ENCODE assay signal across 27 mouse cellular contexts in genomic region chr11:96447931-96448330, GRCm38 (mm10). TPM values are rescaled to one million over a fixed set of nuclear protein-coding genes. Genes with fewer than 3 reads are reported as not detected.
DNase-seq lines count a peak whose midpoint lies in the region; ATAC-seq lines count a peak whose summit lies in the region.
"Had no signal": no experiment of that assay in that cellular context is flagged by ENCODE, and none has a peak within 500 bp of the region (broad histone marks: within the 10 kb centered on the region; RNA-seq: fewer than 3 reads in every experiment).

No protein-coding gene starts in this region.

- H3K9me3 ChIP-seq in kidney, embryonic 14.5 days (ENCODE audit: control insufficient read depth, low read length): no peaks in the 10 kb centered on the region
- H3K9me3 ChIP-seq in neural tube, embryonic 13.5 days: no peaks in the 10 kb centered on the region
- H3K9me3 ChIP-seq in neural tube, embryonic 15.5 days (replicated peaks): no peaks in the 10 kb centered on the region
- H3K9me3 ChIP-seq: embryonic facial prominence, embryonic 13.5 days; forebrain, embryonic 12.5 days; heart, embryonic 12.5 days; limb, embryonic 10.5 days; midbrain, embryonic 15.5 days had no signal

- H3K4me2 ChIP-seq in kidney, embryonic 14.5 days (replicated peaks; ENCODE audit: low read depth, low read length): peak overlapping the region; percentile 26; the same call in 1 of the 2 replicates
- no peak overlapping the region for H3K4me2 ChIP-seq in neural tube, embryonic 13.5 days
- H3K4me2 ChIP-seq in neural tube, embryonic 15.5 days: no peak overlapping the region
- H3K4me2 ChIP-seq: embryonic facial prominence, embryonic 13.5 days; forebrain, embryonic 12.5 days; heart, embryonic 12.5 days; midbrain, embryonic 15.5 days had no signal

- no peaks in the 10 kb centered on the region for H3K27me3 ChIP-seq in kidney, embryonic 14.5 days (ENCODE audit: control insufficient read depth, insufficient read depth, low read length)
- H3K27me3 ChIP-seq in neural tube, embryonic 13.5 days: no peaks in the 10 kb centered on the region
- H3K27me3 ChIP-seq in neural tube, embryonic 15.5 days (replicated peaks): no peaks in the 10 kb centered on the region
- H3K27me3 ChIP-seq: midbrain, embryonic 15.5 days had no signal

- DNase-seq in adrenal gland, adult (ENCODE audit: inconsistent age in 2 of 2, low spot score in 1 of 2): peak; percentile 46 to 83
- no peak for DNase-seq in adrenal gland, postnatal 4 days (ENCODE audit: low spot score in 2 of 2)
- DNase-seq in kidney, adult 8-10 months: no peak
- DNase-seq in thymus, postnatal 4 days: no peak
- no peak for DNase-seq in liver
- DNase-seq: cerebellum, adult 18-20 months; cerebellum, postnatal 25 days; embryo, embryonic 11 days; gastrocnemius, postnatal 25 days; heart, adult 18-20 months; heart, postnatal 10 days; kidney, adult 18-20 months; lung, postnatal 4 days; right cerebral cortex, adult 18-20 months; right cerebral cortex, postnatal 4 days; thymus, adult 18-20 months; thymus, postnatal 36 days had no signal

- H3K9ac ChIP-seq in kidney, embryonic 14.5 days (ENCODE audit: low read depth, low read length): no peak overlapping the region
- H3K9ac ChIP-seq in neural tube, embryonic 13.5 days: no peak overlapping the region; the same call in 1 of the 2 replicates
- H3K9ac ChIP-seq in neural tube, embryonic 15.5 days (replicated peaks): no peak overlapping the region
- H3K9ac ChIP-seq: embryonic facial prominence, embryonic 13.5 days; forebrain, embryonic 12.5 days; heart, embryonic 12.5 days; midbrain, embryonic 15.5 days had no signal

- peaks cover 3% of the 10 kb centered on the region; the same call in 1 of the 2 replicates for H3K4me1 ChIP-seq in kidney, embryonic 14.5 days (ENCODE audit: control insufficient read depth, insufficient read depth, low read length)
- peaks cover 7% of the 10 kb centered on the region for H3K4me1 ChIP-seq in neural tube, embryonic 13.5 days (replicated peaks)
- H3K4me1 ChIP-seq in neural tube, embryonic 15.5 days: peaks cover 9% of the 10 kb centered on the region; the same call in 1 of the 2 replicates
- H3K4me1 ChIP-seq: embryonic facial prominence, embryonic 13.5 days; forebrain, embryonic 12.5 days; heart, embryonic 12.5 days; midbrain, embryonic 15.5 days had no signal

- 22% methylated on average over 24 of the region's 24 CpGs for WGBS in kidney, embryonic 14.5 days
- WGBS in neural tube, embryonic 13.5 days: 53% methylated on average over 24 of the region's 24 CpGs
- WGBS in neural tube, embryonic 15.5 days: 44% methylated on average over 24 of the region's 24 CpGs

- H3K4me3 ChIP-seq in kidney, embryonic 14.5 days (ENCODE audit: low read length): 0 out of 2 replicates have a peak overlapping the region, but pooled peaks have one; percentile 6
- no peak overlapping the region for H3K4me3 ChIP-seq in neural tube, embryonic 13.5 days
- H3K4me3 ChIP-seq in neural tube, embryonic 15.5 days (replicated peaks): no peak overlapping the region
- H3K4me3 ChIP-seq: embryonic facial prominence, embryonic 13.5 days; erythroblast, embryonic 14.5 days; forebrain, embryonic 12.5 days; heart, embryonic 12.5 days; limb, embryonic 10.5 days; midbrain, embryonic 15.5 days; myocyte had no signal

- H3K36me3 ChIP-seq in kidney, embryonic 14.5 days (ENCODE audit: control insufficient read depth, insufficient read depth, low read length): no peaks in the 10 kb centered on the region
- H3K36me3 ChIP-seq in neural tube, embryonic 13.5 days: no peaks in the 10 kb centered on the region
- no peaks in the 10 kb centered on the region for H3K36me3 ChIP-seq in neural tube, embryonic 15.5 days
- H3K36me3 ChIP-seq: embryonic facial prominence, embryonic 13.5 days; forebrain, embryonic 12.5 days; heart, embryonic 12.5 days; limb, embryonic 10.5 days; midbrain, embryonic 15.5 days had no signal

- no peak overlapping the region for H3K27ac ChIP-seq in kidney, embryonic 14.5 days (ENCODE audit: low read depth, low read length)
- H3K27ac ChIP-seq in neural tube, embryonic 13.5 days (replicated peaks): peak overlapping the region; percentile 46
- H3K27ac ChIP-seq in neural tube, embryonic 15.5 days (replicated peaks): no peak overlapping the region
- H3K27ac ChIP-seq: embryonic facial prominence, embryonic 13.5 days; forebrain, embryonic 12.5 days; limb, embryonic 10.5 days; midbrain, embryonic 15.5 days had no signal

- no peak for ATAC-seq in kidney, embryonic 14.5 days (ENCODE audit: low FRiP score, low TSS enrichment)
- ATAC-seq in neural tube, embryonic 13.5 days (ENCODE audit: low read depth): no peak
- ATAC-seq in neural tube, embryonic 15.5 days (ENCODE audit: low FRiP score): no peak
- ATAC-seq: midbrain, embryonic 15.5 days had no signal

RNA-seq across cellular contexts. Expression of gene Skap1, which starts 16.5 kb away (rescaled TPM):
- total RNA-seq in adrenal gland, postnatal 4 days (2021): 1 to 10 TPM; 6.1 to 7.6 TPM
- polyA plus RNA-seq in kidney, embryonic 14.5 days (2014; fragmentation: Nextera tagmentation; extraction: Ambion mirVana): 13.8 and 15.2 TPM in 2 replicates
- 7.9 and 9.0 TPM in 2 replicates for polyA plus RNA-seq in neural tube, embryonic 13.5 days (2015; fragmentation: Nextera tagmentation; extraction: Ambion mirVana)
- polyA plus RNA-seq in neural tube, embryonic 15.5 days (2015; fragmentation: Nextera tagmentation; extraction: Ambion mirVana): 7.9 and 24.2 TPM in 2 replicates
- polyA plus RNA-seq: erythroblast, embryonic 14.5 days had no signal

Comparison
In these comparisons a context has a peak if more than half of its experiments do, and no peak if none do; other contexts are left out.
1. DNase-seq: peak in adrenal gland, adult (2 of 2); none in adrenal gland, postnatal 4 days (0 of 2), kidney, adult 8-10 months (0 of 2), thymus, postnatal 4 days (single experiment) and liver (single experiment).